Mouse (Mus musculus) T-helper 1 cell (primary cell): ENCODE measurements around the gene Olfr137.

Experiments
- in situ Hi-C: fragments of 300-600 bp; cut with MboI, MseI; formaldehyde crosslinking; loops from one replicate; pipeline ENCODE4 v1.15.1; 2025; ENCODE audit warnings: high pct_unique_total_duplicates

The Olfr137 gene

GRCm38 (mm10) chr17:38307470-38307869, at the start of gene Olfr137:
Olfr137 (minus strand) TSS chr17:38307570.
- in situ Hi-C loops = loop anchor here (10.0 kb wide), 1 partner anchor 1643 kb away; no protein-coding TSS in a partner anchor

GRCm38 (mm10) chr17:38329531-38329930, 22.2 kb upstream of the Olfr137 start, which contains the start of gene Olfr136:
Olfr136 (plus strand) TSS chr17:38329831.
- in situ Hi-C loops = no loop called here

- in situ Hi-C loops = no loop called here
These were observed 46.6 kb downstream of the Olfr137 start, which contains the start of gene Olfr138 for GRCm38 (mm10) chr17:38260735-38261134. Olfr138 (plus strand) TSS chr17:38261035.
